In genomic region chr4:131243744-131244387, GRCm38 (mm10) we compare ENCODE assay signal across 8 mouse cellular contexts.
A peak's percentile ranks its signal among the peaks of the same experiment; 100 is the strongest.
DNase-seq lines count a peak whose midpoint lies in the region; ATAC-seq and TF ChIP-seq lines count a peak whose summit lies in the region.

No protein-coding gene starts in this region.

- DNase-seq in cerebellum, adult 2 months: peak; percentile 46 to 49
- no peak for DNase-seq in cerebellum, postnatal 10 days
- peak; percentile 76 to 81 for DNase-seq in heart, postnatal 10 days
- no peak for DNase-seq in spleen, postnatal 4 days (ENCODE audit: low spot score in 2 of 2)
- DNase-seq in lung, adult 2 months: no peak

- no peaks in the 10 kb centered on the region for H3K9me3 ChIP-seq in forebrain, embryonic 12.5 days
- H3K9me3 ChIP-seq in midbrain, embryonic 13.5 days: 0 out of 2 replicates have a peak, but pooled peaks cover 3% of the 10 kb centered on the region

- H3K4me2 ChIP-seq in forebrain, embryonic 12.5 days: no peak overlapping the region
- H3K4me2 ChIP-seq in midbrain, embryonic 13.5 days (replicated peaks): no peak overlapping the region

- no peak overlapping the region for H3K4me3 ChIP-seq in cerebellum, adult 2 months (replicated peaks; ENCODE audit: insufficient read depth, low read depth, low read length)
- no peak overlapping the region for H3K4me3 ChIP-seq in forebrain, embryonic 12.5 days (replicated peaks)
- H3K4me3 ChIP-seq in midbrain, embryonic 13.5 days (replicated peaks): no peak overlapping the region
- H3K4me3 ChIP-seq in lung, adult 2 months (replicated peaks; ENCODE audit: extremely low read depth, low read depth, low read length): no peak overlapping the region

- peak overlapping the region; percentile 18; the same call in 1 of the 2 replicates for H3K9ac ChIP-seq in forebrain, embryonic 12.5 days
- peak overlapping the region; percentile 46; the same call in 1 of the 2 replicates for H3K9ac ChIP-seq in midbrain, embryonic 13.5 days (replicated peaks)

- no peaks in the 10 kb centered on the region for H3K27me3 ChIP-seq in cerebellum, adult 2 months (ENCODE audit: control insufficient read depth, insufficient read depth, low read length)
- no peaks in the 10 kb centered on the region for H3K27me3 ChIP-seq in forebrain, embryonic 12.5 days
- peaks cover 5% of the 10 kb centered on the region; the same call in 1 of the 2 replicates for H3K27me3 ChIP-seq in midbrain, embryonic 13.5 days

- no peak for TF ChIP-seq POLR2A in cerebellum, adult 2 months (IDR thresholded peaks at IDR 0.05; ENCODE audit: borderline replicate concordance, insufficient read depth, low read length)
- no peak for TF ChIP-seq POLR2A in lung, adult 2 months (IDR thresholded peaks at IDR 0.05; ENCODE audit: borderline replicate concordance, extremely low read depth, low read depth, low read length)

- intact Hi-C loops in heart, postnatal 10 days (cut with DNase I): no loop called here

- H3K27ac ChIP-seq in cerebellum, adult 2 months (ENCODE audit: insufficient read depth, low read length): peak overlapping the region; percentile 18; the same call in 1 of the 2 replicates
- peak overlapping the region; percentile 96 for H3K27ac ChIP-seq in forebrain, embryonic 12.5 days
- H3K27ac ChIP-seq in midbrain, embryonic 13.5 days: peak overlapping the region; percentile 88

- no peak for TF ChIP-seq CTCF in cerebellum, adult 2 months (IDR thresholded peaks at IDR 0.05; ENCODE audit: borderline replicate concordance, insufficient read depth, low read depth, low read length)
- TF ChIP-seq CTCF in lung, adult 2 months (IDR thresholded peaks at IDR 0.05; ENCODE audit: insufficient read depth, low read length): no peak

- peak; percentile 81 for ATAC-seq in forebrain, embryonic 12.5 days (ENCODE audit: low FRiP score)
- ATAC-seq in midbrain, embryonic 13.5 days: peak; percentile 89
- no peak for ATAC-seq in inflammation-experienced regulatory T-cells, adult 6 months

- H3K4me1 ChIP-seq in cerebellum, adult 2 months (ENCODE audit: control insufficient read depth, insufficient read depth, low read length): peaks cover 21% of the 10 kb centered on the region
- peaks cover 35% of the 10 kb centered on the region for H3K4me1 ChIP-seq in forebrain, embryonic 12.5 days
- peaks cover 27% of the 10 kb centered on the region for H3K4me1 ChIP-seq in midbrain, embryonic 13.5 days (replicated peaks)
- H3K4me1 ChIP-seq in lung, adult 2 months (ENCODE audit: control insufficient read depth, insufficient read depth, low read length): no peaks in the 10 kb centered on the region

- 39% methylated on average over 9 of the region's 9 CpGs for WGBS in cerebellum, adult 2 months
- 13% methylated on average over 9 of the region's 9 CpGs for WGBS in forebrain, embryonic 12.5 days
- 10% methylated on average over 9 of the region's 9 CpGs for WGBS in midbrain, embryonic 13.5 days
- WGBS in lung, adult 2 months: 41% methylated on average over 9 of the region's 9 CpGs

- H3K36me3 ChIP-seq in forebrain, embryonic 12.5 days (replicated peaks): no peaks in the 10 kb centered on the region
- H3K36me3 ChIP-seq in midbrain, embryonic 13.5 days: no peaks in the 10 kb centered on the region

Comparison
In these comparisons a context has a peak if more than half of its experiments do, and no peak if none do; other contexts are left out.
1. DNase-seq: peak in cerebellum, adult 2 months (2 of 2) and heart, postnatal 10 days (2 of 2); none in cerebellum, postnatal 10 days (0 of 2), spleen, postnatal 4 days (0 of 2) and lung, adult 2 months (single experiment).
2. H3K27ac ChIP-seq: peak in every context shown above with its lines; median percentile 96 in forebrain, embryonic 12.5 days; 88 in midbrain, embryonic 13.5 days; 18 in cerebellum, adult 2 months.